Mouse (Mus musculus) liver, embryonic 15.5 days (tissue): ENCODE results near the gene Il4i1. TPM values are rescaled to one million over a fixed set of nuclear protein-coding genes. Genes with fewer than 3 reads are reported as not detected.
A peak's percentile ranks its signal among the peaks of the same experiment; 100 is the strongest.

ENCODE experiments used
- ATAC-seq: fragments of 200-750 bp; cut with Nextera tagmentation; 2 replicates; pipeline ENCODE4 v1.8.0; 2017; ENCODE audit warnings: moderate number of reproducible peaks, mild to moderate bottlenecking, moderate library complexity; ENCODE audit not compliant: insufficient read depth
- H3K27ac ChIP-seq: fragments of 300-500 bp; sonication (generic); replicated peaks from 2 replicates; pipeline ENCODE4 v1.5.1; 2015; ENCODE audit warnings: mild to moderate bottlenecking, inconsistent platforms
- H3K27me3 ChIP-seq: fragments of 300-500 bp; sonication (generic); 2 replicates; pipeline ENCODE4 v1.6.1; 2015; ENCODE audit warnings: mild to moderate bottlenecking, inconsistent platforms
- H3K36me3 ChIP-seq: fragments of 300-500 bp; sonication (generic); replicated peaks from 2 replicates; pipeline ENCODE4 v1.6.1; 2015; ENCODE audit warnings: moderate library complexity, mild to moderate bottlenecking, inconsistent platforms
- H3K4me1 ChIP-seq: fragments of 300-500 bp; sonication (generic); replicated peaks from 2 replicates; pipeline ENCODE4 v1.6.1; 2015; ENCODE audit warnings: inconsistent platforms
- H3K4me2 ChIP-seq: fragments of 300-500 bp; sonication (generic); 2 replicates; pipeline ENCODE4 v1.6.1; 2015; ENCODE audit warnings: moderate library complexity, mild to moderate bottlenecking, inconsistent platforms
- H3K4me3 ChIP-seq: fragments of 300-500 bp; sonication (generic); replicated peaks from 2 replicates; pipeline ENCODE4 v1.5.1; 2015; ENCODE audit warnings: mild to moderate bottlenecking, inconsistent platforms
- H3K9ac ChIP-seq: fragments of 300-500 bp; sonication (generic); 2 replicates; pipeline ENCODE4 v1.6.1; 2015; ENCODE audit warnings: moderate library complexity, mild to moderate bottlenecking, inconsistent platforms
- H3K9me3 ChIP-seq: fragments of 300-500 bp; sonication (generic); replicated peaks from 2 replicates; pipeline ENCODE4 v1.6.1; 2016; ENCODE audit warnings: inconsistent platforms
- WGBS: fragments of 180-500 bp; shearing (Covaris S2); methylation state at CpG from one replicate; pipeline ENCODE4 v1.1.7; 2015; ENCODE audit warnings: mixed read lengths; ENCODE audit not compliant: insufficient replicate concordance; 5-methylcytosine and 5-hydroxymethylcytosine counted together
- microRNA counts: library from miRNA; unstranded; fragments of <30 nt; microRNA quantifications from one replicate; lab custom pipeline; 2016
- microRNA-seq: library from miRNA; unstranded; fragments of <30 nt; microRNA quantifications from one replicate; pipeline ENCODE4, GENCODE M21; 2016
- polyA plus RNA-seq: library from polyadenylated mRNA; unstranded; fragments of >200 nt; fragmentation: Nextera tagmentation; extraction: Ambion mirVana; gene quantifications from 2 replicates; pipeline ENCODE4 v1.2.1, GENCODE M21; 2015

Gene Il4i1
- polyA plus RNA-seq, 1 experiment from 2014 or later, result 0.46 TPM

GRCm38 (mm10) chr7:44883036-44883435 lies 66.8 kb downstream of the Il4i1 start:
- peaks cover 11% of the 10 kb centered on the region; the same call in 1 of the 2 replicates for H3K4me1 ChIP-seq
- ATAC-seq, result no peak
- 66% methylated on average over 3 of the region's 3 CpGs for WGBS
- H3K9me3 ChIP-seq, result no peaks in the 10 kb centered on the region
- no peak overlapping the region for H3K4me2 ChIP-seq
- peaks cover 73% of the 10 kb centered on the region for H3K36me3 ChIP-seq
- H3K9ac ChIP-seq, result no peak overlapping the region
- H3K27me3 ChIP-seq, result no peaks in the 10 kb centered on the region
- no peak overlapping the region for H3K27ac ChIP-seq
- H3K4me3 ChIP-seq, result no peak overlapping the region

GRCm38 (mm10) chr7:44884637-44885036 lies 68.5 kb downstream of the Il4i1 start:
- 87% methylated on average over 5 of the region's 5 CpGs for WGBS
- Histone ChIP-seq H3K27me3 (no peaks in the 10 kb centered on the region), H3K36me3 (peaks cover 63% of the 10 kb centered on the region), H3K4me1 (peaks cover 26% of the 10 kb centered on the region), H3K27ac (no peak overlapping the region), H3K9me3 (no peaks in the 10 kb centered on the region), H3K9ac (no peak overlapping the region), H3K4me2 (no peak overlapping the region), H3K4me3 (no peak overlapping the region)
- ATAC-seq, result no peak

- no peak for ATAC-seq
- peaks cover 42% of the 10 kb centered on the region for H3K36me3 ChIP-seq
- no peak overlapping the region for H3K4me3 ChIP-seq
- no peak overlapping the region for H3K4me2 ChIP-seq
- peaks cover 46% of the 10 kb centered on the region for H3K4me1 ChIP-seq
- 0 out of 2 replicates have a peak overlapping the region, but pooled peaks have one; percentile 24 for H3K27ac ChIP-seq
- 69% methylated on average over 7 of the region's 7 CpGs for WGBS
- H3K9ac ChIP-seq, result no peak overlapping the region
- no peaks in the 10 kb centered on the region for H3K9me3 ChIP-seq
- no peaks in the 10 kb centered on the region for H3K27me3 ChIP-seq
Observed at GRCm38 (mm10) chr7:44886964-44887363, 70.8 kb downstream of the Il4i1 start.

- WGBS, result 64% methylated on average over 13 of the region's 13 CpGs
- peak overlapping the region; percentile 55 for H3K27ac ChIP-seq
Observed at GRCm38 (mm10) chr7:44888256-44889105, 72.3 kb downstream of the Il4i1 start.

GRCm38 (mm10) chr7:44890180-44890579 lies 74.0 kb downstream of the Il4i1 start:
- Histone ChIP-seq H3K36me3 (peaks cover 12% of the 10 kb centered on the region; the same call in 1 of the 2 replicates), H3K4me2 (peak overlapping the region; percentile 91), H3K9ac (no peak overlapping the region), H3K4me3 (peak overlapping the region; percentile 86; the same call in 1 of the 2 replicates), H3K27me3 (no peaks in the 10 kb centered on the region), H3K27ac (no peak overlapping the region; the same call in 1 of the 2 replicates), H3K4me1 (peaks cover 59% of the 10 kb centered on the region), H3K9me3 (no peaks in the 10 kb centered on the region)
- 81% methylated on average over 6 of the region's 7 CpGs for WGBS
- ATAC-seq, result no peak

More at GRCm38 (mm10) chr7:44888256-44889105, 72.3 kb downstream of the Il4i1 start:
- Histone ChIP-seq H3K9ac (no peak overlapping the region), H3K27me3 (no peaks in the 10 kb centered on the region), H3K4me3 (no peak overlapping the region), H3K36me3 (peaks cover 27% of the 10 kb centered on the region), H3K4me2 (no peak overlapping the region), H3K9me3 (no peaks in the 10 kb centered on the region), H3K4me1 (peaks cover 52% of the 10 kb centered on the region)
- peak; percentile 26 for ATAC-seq

MicroRNAs encoded within 50 kb of the gene (microRNA counts, 519-probe panel; counts per million panel counts)
- microRNA mmu-miR-707 (lab: Ali Mortazavi, UCI), result not detected

Small RNA genes within 50 kb of the gene (microRNA-seq; reads per million reads assigned to microRNA genes)
- gene Mir707, result not detected

Other genes starting within 250 kb of the Il4i1 start
- 13.8 and 14.2 TPM in 2 replicates for gene Napsa, start 244.0 kb upstream of the Il4i1 start, polyA plus RNA-seq
- 0.05 TPM in 2 replicates for gene Kcnc3, start 225.7 kb upstream of the Il4i1 start, polyA plus RNA-seq
- 0.18 and 0.41 TPM in 2 replicates for gene Myh14, start 145.5 kb upstream of the Il4i1 start, polyA plus RNA-seq
- gene Izumo2, start 107.6 kb upstream of the Il4i1 start, polyA plus RNA-seq, result not detected in 2 replicates
- gene Vrk3, start 68.0 kb upstream of the Il4i1 start, polyA plus RNA-seq, result 28.1 and 30.0 TPM in 2 replicates
- 0.94 and 1.0 TPM in 2 replicates for gene Zfp473, start 65.3 kb upstream of the Il4i1 start, polyA plus RNA-seq
- gene Nup62, start 299 bp upstream of the Il4i1 start, polyA plus RNA-seq, result 48.8 and 51.2 TPM in 2 replicates
- gene Atf5, start 271 bp downstream of the Il4i1 start, polyA plus RNA-seq, result 7.5 and 9.2 TPM in 2 replicates
- 27.7 and 32.3 TPM in 2 replicates for gene Akt1s1, start 32.6 kb downstream of the Il4i1 start, polyA plus RNA-seq
- 26.1 and 29.4 TPM in 2 replicates for gene Tbc1d17, start 32.7 kb downstream of the Il4i1 start, polyA plus RNA-seq
- gene Pnkp, start 40.8 kb downstream of the Il4i1 start, polyA plus RNA-seq, result 23.8 and 28.9 TPM in 2 replicates
- gene Ptov1, start 53.4 kb downstream of the Il4i1 start, polyA plus RNA-seq, result 54.1 and 59.1 TPM in 2 replicates
- gene Med25, start 76.3 kb downstream of the Il4i1 start, polyA plus RNA-seq, result 46.8 and 56.2 TPM in 2 replicates
- gene Fuz, start 79.7 kb downstream of the Il4i1 start, polyA plus RNA-seq, result 6.7 and 6.9 TPM in 2 replicates
- 69.1 and 70.9 TPM in 2 replicates for gene Ap2a1, start 113.1 kb downstream of the Il4i1 start, polyA plus RNA-seq
- gene Tsks, start 126.8 kb downstream of the Il4i1 start, polyA plus RNA-seq, result 0.08 TPM in 1 of 2 replicates, not detected in the other
- gene Cpt1c, start 158.5 kb downstream of the Il4i1 start, polyA plus RNA-seq, result 1.5 and 1.6 TPM in 2 replicates
- gene Prmt1, start 170.2 kb downstream of the Il4i1 start, polyA plus RNA-seq, result 111 and 114 TPM in 2 replicates
- gene Irf3, start 181.3 kb downstream of the Il4i1 start, polyA plus RNA-seq, result 39.4 and 47.2 TPM in 2 replicates
- gene Bcl2l12, start 182.3 kb downstream of the Il4i1 start, polyA plus RNA-seq, result 12.3 and 13.7 TPM in 2 replicates
- 10.4 and 11.9 TPM in 2 replicates for gene Scaf1, start 200.0 kb downstream of the Il4i1 start, polyA plus RNA-seq
- gene Rras, start 201.6 kb downstream of the Il4i1 start, polyA plus RNA-seq, result 20.8 and 23.6 TPM in 2 replicates
- 2.1 and 2.3 TPM in 2 replicates for gene Prr12, start 236.5 kb downstream of the Il4i1 start, polyA plus RNA-seq
- gene Nosip, start 246.0 kb downstream of the Il4i1 start, polyA plus RNA-seq, result 25.9 and 27.4 TPM in 2 replicates
- gene Prrg2, start 246.3 kb downstream of the Il4i1 start, polyA plus RNA-seq, result 8.5 and 9.0 TPM in 2 replicates